Mouse (Mus musculus): ENCODE data around the gene Itpr3.

The Itpr3 gene

DNA sequence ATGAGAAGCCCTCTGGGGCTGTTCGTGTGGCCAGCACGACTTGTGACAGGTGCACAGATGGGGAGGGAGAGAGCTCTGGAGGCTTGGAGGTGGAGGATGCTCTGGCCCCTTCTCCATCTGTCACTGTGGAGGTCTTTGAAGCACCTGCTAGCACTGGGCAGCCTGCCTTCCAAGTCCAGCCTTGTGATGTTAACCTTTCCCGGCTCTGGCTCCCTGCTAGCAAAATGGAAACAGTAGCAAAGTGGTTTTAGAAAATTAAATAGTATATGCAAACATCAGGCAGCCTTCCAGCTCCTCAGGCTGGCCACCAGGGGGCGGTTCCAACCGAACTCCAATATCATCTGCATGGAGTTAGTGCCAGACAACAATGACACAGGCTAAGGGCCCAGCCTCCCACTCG lies 14.5 kb downstream of the Itpr3 start:
- DNase-seq (ENCODE audit: low read depth, low spot score): no peak

DNA sequence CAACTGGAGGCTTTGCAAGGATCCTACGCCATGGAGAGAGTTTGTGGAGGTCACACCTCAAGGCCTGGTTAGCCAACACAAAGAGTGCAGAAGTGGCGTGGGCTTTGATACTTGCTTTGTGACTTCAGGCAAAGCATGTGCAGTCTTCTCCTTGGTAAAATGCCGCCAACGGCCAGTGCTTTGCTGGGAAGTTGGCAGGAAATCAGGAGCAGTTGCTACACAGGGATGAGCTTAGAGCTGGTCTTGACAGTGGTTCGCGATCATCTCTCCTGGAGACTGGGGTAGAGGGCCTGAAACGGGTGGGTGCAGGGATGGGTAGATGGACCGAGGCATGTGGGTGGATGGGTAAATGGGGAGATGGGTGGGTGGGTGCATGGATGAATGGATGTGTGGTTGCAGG lies 15.3 kb downstream of the Itpr3 start:
- no peak for DNase-seq (ENCODE audit: low read depth, low spot score)

DNA sequence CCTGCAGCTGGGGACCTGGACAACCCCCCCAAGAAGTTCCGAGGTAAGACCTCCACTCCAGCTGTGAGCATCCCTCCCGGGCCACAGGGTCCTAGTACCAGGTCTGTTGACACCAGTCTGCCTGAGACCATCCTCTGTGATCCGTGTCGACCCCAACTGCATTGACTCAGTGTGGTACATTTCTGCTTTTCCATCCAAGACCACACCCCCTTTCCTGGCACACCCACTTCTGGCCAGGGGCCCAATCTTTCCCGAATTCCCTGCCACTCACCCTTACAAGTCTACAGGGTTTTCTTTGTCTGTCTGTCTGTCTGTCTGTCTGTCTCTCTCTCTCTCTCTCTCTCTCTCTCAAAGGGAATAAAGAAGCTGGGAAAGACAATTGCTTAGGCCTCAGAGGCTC lies 16.0 kb downstream of the Itpr3 start:
- DNase-seq (ENCODE audit: low read depth, low spot score): no peak

DNA sequence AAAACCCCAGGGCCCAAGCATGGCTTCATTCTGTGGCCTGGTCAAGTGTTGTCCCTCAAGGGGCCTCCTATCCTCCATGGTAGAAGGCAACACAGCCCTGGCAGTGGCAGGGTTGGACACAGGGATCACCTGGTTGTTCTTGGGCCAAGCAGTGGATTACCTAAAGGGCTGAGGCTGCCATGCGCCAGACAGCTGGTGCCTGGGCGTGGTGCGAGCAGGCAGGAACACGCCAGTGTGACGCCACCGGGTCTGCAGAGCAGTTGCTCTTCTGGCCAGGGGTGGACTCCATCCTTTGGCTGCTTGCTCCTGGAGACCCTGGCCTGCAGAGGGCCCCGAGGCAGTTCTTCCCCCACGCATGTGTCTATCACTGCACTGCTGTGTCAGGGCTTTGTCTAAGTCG lies 16.7 kb downstream of the Itpr3 start:
- no peak for DNase-seq (ENCODE audit: low read depth, low spot score)

DNA sequence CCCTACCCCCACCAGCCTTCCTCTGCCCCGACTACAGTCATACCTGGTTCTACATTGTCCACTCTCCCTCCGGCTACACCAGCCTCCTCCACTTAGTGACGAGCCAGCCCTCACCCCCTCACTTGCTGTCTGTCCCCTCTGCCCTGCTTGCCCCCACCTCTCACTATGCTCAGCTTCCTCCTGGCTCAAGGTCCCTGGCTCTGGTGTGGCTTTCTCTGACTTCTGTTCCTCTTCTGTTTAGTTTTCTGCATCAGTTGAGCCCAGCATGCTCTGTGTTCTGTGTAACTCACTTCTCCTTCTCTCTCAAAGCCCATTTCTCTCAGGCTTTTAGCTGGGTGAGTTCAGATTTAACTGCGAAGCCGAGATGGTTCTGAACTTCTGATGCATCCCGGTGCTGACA lies 17.1 kb downstream of the Itpr3 start:
- no peak for DNase-seq (ENCODE audit: low read depth, low spot score)

DNA sequence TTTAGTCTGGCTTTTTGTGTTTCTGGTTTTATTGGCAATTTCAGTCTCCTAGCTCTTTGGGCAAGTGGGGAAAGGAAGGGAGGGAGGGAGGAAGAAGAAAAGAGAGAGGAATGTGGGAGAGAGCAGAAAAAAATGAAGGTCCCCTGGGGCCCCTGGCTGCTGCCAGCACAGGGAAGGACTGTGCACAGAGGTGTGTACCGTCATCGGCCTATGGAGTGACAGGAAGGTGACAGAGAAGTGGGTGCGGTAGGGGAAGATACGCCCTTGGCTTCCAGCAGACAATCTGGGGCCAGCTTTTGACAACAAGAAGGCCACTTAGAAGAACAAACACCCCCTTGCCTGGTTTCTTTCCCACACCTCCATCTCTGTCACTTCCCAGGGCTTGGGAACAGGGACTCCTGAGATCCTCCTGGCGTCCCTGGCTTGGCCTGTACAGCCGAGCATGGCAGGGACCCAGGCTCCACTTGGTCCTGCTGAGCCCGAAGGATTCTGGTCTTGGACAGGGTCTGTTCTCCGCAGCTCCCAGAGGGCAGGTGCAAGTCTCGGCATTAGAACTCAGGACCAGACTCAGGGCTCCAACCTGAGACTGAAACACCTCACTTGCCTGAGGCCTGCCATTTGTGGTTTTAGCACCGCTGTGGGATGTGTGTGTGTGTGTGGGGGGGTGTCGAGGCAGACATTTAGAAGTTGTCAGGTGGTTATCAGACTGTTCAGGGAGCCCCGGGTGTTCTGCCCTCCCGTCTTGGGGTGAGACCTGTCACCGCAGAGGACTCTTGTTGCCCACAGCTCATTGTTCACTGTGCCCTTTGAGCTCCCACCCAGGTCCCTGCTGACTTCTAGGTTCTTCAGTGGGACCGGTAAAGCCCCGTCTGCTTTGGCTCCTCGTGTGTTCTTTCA lies 18.0 kb downstream of the Itpr3 start:
- DNase-seq (ENCODE audit: low read depth, low spot score): no peak

DNA sequence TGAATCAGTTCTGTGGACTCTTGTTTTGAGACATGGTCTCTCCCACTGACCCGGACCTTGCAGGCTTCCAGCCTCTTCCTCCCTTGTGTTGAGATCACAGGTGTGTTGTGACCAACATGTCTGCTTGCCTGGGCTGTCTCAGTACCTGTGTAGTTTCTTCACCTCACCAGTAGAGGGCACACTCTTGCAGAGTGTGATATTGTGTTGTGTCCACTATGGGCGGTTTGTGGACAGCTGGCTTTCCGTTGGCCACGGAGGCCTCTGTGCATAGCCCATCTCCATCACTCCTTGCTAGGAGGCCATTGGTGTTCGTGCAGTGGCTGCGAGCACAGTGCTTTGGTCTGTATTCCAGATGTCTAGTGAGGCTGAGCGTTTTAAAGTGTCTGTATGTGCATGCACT lies 20.0 kb downstream of the Itpr3 start:
- DNase-seq (ENCODE audit: low read depth, low spot score): no peak

DNA sequence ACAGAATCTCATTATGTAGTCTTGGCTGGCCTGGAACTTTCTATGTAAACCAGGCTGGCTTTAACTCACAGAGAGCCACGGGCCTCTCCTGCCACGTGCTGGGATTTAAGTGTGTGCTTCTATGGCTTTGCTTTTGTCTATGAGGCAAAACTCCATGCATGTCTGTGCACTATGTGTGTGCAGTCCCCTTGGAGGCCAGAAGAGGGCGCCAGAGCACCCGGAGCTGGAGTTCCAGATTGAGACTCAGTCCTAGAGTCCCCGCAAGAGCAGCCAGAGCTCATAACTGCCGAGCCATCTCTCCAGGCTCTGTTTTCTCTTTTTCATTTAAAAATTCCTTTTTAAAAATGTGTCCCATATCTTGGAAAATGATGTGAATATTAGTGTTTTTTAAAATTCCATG lies 20.8 kb downstream of the Itpr3 start:
- DNase-seq (ENCODE audit: low read depth, low spot score): no peak

DNA sequence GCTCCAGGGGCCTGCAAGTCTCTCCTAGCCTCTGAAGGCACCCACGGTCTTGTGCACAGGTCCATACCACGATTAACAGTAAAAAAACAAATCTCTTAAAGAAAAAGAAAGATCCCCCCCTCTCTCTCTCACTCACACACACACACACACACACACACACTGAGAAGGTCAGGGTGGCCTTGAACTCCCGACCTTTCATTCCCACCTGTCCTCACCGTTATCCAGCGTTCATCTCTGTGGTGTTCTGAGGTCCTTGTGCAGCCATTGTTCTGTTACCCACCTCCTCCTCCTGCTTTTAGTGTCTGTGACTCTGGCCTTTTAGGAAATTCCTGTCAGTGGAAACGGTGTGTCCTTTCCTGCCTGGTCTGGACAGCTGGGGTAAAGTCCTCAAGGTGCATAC lies 21.4 kb downstream of the Itpr3 start:
- no peak for DNase-seq (ENCODE audit: low read depth, low spot score)

DNA sequence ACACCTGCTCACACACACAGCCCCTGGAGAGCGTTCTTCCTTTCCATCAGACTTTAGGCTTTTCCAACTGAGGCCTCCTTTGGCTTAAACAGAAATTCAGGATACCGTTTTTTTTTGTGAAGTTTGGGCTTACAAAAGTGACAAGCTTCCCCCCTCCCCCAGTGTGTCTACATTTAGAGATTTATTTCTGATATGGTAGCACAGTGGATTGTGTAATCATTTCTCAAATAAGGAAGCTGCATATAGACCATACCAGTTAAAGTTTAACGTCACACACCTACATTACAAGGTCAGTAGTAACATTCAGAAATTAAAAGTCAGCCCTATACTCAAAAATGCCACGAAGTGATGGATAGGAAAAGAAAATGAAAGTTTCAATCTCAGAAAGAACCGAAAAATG lies 24.8 kb downstream of the Itpr3 start:
- DNase-seq (ENCODE audit: low read depth, low spot score): no peak

DNA sequence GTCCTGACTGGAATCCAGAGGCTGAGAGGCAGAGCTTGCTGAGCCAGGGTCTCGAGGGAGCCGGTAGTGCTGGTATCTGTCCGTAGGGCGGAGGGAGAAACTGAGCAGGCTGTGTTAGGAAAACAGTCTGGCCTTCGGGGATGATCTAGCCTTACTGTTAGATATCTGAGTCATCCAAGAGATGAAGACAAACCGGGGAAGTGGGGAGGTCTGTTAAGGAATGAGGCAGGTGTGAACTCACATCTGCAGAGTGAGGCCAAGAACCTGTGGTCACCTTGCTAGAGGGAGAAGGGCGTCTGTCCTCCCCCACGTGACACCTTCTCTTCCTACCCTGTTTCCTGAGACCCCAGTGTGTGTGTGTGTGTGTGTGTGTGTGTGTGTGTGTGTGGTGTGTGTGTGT lies 25.7 kb downstream of the Itpr3 start:
- DNase-seq (ENCODE audit: low read depth, low spot score): no peak

DNA sequence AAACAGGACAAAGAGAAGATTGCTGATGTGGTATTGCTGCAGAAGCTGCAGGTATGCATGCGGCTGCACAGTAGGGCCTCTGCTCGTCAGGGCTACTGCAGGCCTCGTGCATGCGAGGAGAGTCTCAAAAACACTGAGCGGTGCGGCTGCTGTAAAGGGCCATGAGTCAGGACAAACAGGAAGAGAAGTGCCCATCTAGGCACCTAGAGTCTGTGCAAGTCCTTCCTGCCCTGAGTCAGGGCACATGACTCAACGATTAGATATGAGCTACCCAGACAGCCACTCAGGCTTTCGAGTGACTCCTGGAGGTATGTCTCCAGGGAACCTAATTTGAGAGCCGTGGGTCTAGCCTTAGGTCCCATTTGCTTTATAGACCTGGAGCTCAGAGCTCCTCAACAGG lies 26.5 kb downstream of the Itpr3 start:
- no peak for DNase-seq (ENCODE audit: low read depth, low spot score)

DNA sequence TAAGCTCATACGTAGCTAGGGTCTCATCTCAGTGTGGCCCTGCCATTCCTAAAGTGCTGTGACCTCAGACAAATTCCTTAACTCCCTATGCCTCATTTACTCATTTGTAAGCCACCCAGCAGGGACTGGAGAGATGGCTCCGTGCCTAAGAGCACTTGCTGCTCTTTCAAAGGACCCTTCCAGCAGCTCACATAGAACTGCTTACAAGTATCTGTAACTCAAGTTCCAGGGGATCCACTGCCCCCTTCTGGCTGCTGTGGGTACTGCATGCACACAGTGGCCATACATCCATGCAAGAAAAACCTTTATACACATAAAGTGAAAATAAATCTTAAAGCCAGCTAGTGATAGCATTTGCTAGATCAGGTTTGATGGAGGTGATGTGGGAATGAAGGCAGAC lies 28.6 kb downstream of the Itpr3 start:
- DNase-seq (ENCODE audit: low read depth, low spot score): no peak

DNA sequence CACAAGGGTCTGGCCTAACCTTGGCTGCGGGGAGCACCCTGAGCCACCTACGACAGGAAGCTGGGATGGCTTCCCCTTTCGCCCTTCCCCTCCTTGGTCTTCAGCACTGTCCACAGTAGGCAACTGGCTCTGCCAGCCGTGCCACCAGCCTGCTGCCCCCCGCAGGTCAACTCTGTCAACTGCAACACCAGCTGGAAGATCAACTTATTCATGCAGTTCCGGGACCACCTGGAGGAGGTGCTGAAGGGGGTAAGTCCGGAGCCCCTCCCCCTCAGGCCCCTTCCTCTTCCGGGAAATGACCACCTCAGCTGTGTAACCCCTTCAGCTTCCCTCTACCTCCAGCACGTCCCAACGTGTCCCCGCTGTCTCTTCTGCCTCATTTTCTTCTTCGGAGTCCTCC lies 30.3 kb downstream of the Itpr3 start:
- DNase-seq (ENCODE audit: low read depth, low spot score): no peak

DNA sequence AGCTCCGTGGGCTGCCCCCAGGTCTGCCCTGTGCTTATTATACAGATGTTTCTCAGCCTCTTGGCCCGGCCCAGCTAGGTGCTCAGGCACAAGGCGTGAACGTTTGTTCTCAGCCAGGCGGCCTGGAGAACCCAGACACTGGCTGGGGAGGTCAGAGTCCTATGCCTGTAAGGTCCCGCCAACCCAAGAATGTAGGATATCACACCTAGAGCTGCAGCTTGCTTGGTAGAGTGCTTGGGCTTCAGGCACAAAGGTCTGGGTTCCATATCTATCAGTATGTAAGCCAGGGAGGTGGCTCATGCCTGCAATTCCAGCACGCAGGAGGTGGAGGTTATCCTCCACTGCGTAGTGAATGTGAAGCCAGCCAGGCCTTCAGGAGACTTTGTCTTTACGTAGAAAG lies 33.0 kb downstream of the Itpr3 start:
- no peak for DNase-seq (ENCODE audit: low read depth, low spot score)

DNA sequence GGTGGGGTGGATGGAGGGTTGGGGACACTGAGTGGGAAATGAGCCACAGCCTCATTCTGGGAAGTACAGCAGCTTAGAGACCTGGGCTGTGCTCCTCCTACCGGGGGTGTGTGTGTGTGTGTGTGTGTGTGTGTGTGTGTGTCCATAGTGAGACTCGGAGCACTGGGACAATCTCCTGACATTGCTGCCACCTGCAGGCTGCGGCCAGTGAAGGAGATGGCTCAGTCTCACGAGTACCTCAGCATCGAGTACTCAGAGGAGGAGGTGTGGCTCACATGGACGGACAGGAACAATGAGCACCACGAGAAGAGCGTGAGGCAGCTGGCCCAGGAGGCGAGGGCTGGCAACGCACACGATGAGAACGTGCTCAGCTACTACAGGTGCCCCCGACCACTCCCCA lies 38.6 kb downstream of the Itpr3 start:
- DNase-seq (ENCODE audit: low read depth, low spot score): no peak

DNA sequence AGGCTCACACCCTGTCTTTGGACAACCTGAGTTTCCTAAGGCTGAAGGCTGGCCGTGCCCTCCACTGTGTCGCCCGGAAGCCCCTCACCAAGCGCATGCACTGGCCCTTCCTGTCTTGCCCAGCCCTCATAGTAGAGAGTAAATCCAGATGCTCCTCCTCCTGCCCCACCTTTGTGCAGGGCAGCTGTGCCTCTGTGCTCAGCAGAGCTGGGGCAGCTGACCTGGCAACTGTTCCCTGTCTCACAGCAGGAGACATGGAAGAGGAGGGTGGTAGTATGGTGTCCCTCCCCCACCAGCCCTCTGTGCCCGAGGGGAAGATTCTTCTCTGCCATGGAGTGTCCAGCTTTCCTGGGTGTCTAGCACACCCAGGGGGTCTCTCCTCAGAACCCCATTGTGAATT lies 44.6 kb downstream of the Itpr3 start:
- DNase-seq (ENCODE audit: low read depth, low spot score): no peak

DNA sequence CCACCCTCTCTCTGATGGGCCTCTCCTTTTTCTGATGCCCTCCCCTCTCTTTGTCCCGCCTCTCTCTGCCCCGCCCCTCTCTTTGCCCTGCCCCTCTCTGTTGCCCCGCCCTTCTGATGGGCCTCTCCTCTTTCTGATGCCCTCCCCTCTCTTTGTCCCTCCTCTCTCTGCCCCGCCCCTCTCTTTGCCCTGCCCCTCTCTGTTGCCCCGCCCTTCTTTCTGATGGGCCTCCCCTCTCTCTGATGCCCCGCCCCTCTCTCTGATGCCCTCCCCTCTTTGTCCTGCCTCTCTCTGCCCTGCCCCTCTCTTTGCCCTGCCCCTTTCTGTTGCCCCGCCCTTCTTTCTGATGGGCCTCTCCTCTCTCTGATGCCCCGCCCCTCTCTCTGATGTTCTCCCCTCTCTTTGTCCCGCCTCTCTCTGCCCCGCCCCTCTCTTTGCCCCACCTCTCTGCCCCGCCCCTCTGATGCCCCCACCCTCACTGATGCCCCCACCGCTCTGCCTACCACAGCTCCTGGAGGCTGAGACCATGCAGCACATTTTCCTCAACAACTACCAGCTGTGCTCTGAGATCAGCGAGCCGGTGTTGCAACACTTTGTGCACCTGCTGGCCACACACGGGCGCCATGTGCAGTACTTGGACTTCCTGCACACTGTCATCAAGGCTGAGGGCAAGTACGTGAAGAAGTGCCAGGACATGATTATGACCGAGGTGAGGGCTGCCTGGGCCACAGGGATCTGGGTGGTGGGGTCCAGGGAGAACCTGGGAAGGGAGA lies 48.8 kb downstream of the Itpr3 start:
- DNase-seq (ENCODE audit: low read depth, low spot score): no peak

DNA sequence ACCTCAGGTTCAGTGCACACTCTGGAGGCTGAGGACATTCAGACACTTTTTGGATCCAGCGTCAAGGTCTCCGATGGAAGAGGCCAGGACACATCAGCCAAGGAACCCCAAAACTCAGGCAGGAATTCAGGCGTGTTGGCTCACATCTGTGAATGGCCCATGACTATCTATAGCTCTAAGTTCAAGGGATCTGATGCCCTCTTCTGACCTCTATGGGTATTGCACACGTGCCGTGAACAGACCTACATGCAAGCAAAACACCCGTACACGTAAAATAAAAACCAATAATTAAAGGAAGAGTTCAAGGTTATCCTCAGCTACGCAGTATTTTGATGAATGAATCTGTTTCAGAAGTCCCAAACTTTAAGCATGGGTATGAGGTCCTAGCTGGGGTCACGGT lies 49.6 kb downstream of the Itpr3 start:
- no peak for DNase-seq (ENCODE audit: low read depth, low spot score)

DNA sequence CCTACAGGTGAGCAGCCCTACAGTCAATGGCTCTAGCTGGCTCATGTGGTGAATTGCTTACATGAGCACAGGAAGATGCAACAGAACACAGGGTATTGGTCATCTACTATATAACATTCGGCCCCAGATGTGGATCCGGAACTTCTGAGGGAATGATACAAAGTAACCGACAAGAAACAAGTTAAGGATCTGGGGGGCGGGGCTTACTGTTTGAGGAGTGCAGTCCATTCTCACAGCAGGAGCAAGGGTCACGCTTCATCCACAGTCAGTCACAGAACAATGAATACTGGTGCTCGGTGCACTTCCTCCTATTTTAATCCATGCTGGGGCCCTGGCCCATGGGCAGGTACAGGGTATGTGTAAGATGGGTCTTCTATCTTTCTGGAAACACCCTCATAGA lies 50.8 kb downstream of the Itpr3 start:
- no peak for DNase-seq (ENCODE audit: low read depth, low spot score)

DNA sequence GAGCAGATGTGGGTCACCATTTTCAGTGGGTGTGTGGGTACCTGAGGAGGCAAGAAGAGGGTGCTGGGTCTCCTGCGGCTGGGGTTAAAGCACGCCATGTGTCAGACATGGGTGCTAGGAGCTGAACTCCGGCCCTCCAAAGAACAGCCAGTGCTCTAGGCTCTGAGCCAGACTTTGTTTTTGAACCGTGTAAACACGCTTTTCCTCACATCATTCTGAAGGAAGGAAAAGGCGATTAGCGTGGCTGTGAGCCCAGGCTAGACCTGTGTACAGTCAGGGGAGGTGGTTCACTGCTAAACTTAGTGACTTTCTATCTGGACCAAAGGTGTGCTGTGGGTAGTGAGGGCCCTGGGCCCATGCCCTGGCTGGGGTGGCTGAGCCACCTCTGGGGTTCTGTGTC lies 53.0 kb downstream of the Itpr3 start:
- no peak for DNase-seq (ENCODE audit: low read depth, low spot score)

DNA sequence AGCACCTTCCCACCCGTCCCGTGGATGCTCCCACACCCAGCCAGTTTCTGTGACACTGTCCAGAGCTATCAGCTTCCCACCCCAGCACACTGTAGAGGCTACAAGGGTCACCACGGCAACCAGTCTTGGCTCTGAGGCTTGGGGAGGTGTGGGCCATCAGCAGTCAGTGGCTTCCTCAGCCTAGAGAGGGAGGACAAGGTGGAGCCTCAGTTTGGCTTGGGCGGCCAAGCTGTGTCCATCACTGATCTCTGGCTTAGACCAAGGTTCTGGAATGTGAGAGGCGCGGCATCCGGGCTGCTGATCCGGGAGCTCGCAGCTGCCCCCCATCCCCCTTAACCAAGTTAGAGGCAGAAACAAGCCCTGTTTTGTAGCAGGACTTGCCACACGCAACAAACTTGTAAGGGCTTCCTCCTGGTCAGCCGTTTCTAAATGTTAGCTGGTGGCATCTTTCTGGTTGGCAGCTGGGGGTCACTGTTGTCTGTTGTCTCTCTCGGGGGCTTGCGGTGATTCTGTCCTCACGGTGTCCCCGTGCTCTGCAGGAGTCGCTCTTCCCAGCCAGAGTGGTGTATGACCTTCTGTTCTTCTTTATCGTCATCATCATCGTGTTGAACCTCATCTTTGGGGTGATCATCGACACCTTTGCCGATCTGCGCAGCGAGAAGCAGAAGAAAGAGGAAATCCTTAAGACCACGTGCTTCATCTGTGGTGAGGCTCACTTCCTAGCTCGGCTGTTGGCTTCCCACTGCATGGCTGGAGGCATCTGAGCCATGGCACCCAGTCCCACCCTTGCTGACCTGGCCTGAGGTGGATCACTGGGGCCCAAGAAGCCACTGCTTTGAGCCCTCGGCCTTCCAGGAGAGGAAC lies 61.8 kb downstream of the Itpr3 start:
- no peak for DNase-seq (ENCODE audit: low read depth, low spot score)

All from brain, embryonic 18.5 days (tissue).